Mouse (Mus musculus) testis, postnatal 10 days (tissue): Measurements from ENCODE around the gene Il10ra.

Source experiments
- DNase-seq: peaks from one replicate; pipeline ENCODE4 v3.0.0; 2021; ENCODE audit warnings: low spot score

Il10ra gene

DNA sequence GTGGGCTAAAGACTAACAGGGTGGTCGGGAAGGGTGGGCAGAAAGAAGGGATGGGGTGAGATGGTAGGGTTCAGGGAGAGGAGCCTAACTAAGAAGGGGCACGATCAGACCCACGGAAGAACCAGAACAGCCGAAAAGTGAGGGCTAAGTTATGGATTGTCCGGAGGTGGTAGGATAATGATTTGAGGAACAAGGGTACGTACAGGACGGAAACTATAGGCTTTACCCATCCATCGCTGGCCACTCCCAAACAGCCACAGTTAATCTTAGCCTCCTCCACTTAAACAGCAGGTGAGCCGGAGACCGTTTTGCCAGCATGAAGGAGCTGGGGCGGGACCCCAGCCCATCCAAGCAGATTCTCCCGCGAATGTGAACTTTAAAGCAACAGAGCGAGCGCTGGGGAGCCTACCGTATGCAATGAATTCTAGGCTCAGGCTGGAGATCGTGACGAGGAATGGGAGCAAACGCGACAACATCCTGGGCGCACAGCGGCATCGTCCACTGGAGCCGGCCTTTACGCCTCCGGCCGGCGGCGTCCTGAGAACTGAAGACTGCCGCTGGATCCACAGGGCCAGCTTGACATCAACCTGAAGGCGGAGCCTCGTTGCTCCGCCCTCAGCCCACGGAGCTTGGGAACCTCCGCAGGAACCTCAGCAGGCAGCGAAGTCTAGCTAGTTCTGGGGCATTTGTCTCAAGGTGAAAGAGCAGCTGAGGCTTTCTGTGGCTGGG is at the start of gene Il10ra:
TSS of gene Il10ra (minus strand) at position 553 of the 729 bp plus-strand sequence.
- DNase-seq = peak; percentile 76

DNA sequence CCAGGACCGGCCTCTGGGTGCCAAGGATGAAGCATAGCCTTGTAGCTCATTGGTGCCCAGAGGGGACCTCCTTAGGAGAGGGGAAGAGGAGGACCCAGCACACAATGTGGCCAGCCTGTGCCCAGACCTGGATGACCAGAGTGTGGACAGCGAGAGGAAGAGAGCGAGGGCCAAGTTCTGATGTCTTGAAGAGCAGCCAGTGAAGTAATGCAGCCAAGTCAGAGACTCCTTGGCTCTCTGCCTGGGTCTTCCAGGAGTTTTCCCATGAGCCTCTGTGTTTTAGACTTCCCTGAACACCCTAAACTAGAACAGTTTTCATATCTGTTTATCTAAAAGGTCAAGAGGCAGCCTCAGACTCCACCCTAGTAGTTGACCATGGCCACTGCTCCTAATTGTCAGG is 48.7 kb upstream of the Il10ra start:
- no peak for DNase-seq

DNA sequence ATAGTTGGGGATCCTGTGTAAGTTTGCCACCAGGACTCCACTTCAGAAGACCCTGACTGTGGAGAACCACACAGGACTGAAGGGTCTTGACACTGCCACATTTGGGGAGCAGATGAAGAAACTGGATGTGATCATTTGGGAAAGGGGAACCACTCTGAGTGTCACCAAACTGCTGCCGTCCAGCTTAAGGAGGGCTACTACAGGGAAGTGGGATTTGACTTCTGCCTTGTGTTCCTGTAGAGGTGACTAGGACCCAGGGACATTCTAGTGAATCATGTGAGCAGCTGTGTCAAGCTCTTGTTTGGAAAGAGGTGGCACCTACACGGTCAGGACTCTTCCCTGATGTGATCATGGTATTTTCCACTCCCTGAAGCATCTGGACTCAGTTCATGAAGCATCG is 45.0 kb upstream of the Il10ra start:
- DNase-seq = no peak

DNA sequence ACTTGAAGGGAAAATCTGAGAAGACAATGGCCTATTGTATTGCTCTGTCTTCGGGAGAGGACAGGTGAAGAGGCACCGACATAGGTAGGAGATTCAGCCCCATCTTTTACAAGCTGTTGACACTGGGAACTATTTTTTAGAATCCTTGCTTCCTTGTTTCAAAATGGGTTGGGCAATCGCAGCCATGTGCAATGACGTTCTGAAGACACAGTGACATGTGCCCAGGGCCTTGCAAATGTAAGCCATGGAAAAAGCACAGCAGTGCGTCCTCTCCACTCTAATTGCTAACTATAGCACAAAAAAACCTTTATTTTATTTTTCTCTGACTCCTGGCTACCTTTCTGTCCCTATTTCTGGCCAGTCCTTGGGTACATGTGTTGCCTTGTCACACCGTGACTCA is 42.9 kb upstream of the Il10ra start:
- DNase-seq = no peak

DNA sequence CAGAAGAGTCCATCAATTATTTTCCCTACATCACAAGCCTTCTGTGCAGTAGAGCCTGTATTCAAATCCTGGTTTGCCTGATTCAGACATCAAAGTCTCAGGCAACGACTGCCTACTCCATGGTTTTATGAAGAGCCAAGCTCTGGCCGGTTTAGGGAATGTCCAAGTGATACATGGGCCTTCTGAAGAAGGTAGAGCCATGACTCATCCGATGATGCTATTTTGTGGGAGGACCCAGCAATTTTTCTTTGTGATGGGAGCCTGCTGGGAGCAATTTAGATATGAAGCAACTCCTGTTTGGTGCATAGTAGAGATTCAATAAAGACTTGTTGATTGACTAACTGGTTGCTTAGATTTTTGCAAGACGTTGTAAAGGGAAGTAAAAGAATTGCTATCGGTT is 39.6 kb upstream of the Il10ra start:
- DNase-seq = no peak

DNA sequence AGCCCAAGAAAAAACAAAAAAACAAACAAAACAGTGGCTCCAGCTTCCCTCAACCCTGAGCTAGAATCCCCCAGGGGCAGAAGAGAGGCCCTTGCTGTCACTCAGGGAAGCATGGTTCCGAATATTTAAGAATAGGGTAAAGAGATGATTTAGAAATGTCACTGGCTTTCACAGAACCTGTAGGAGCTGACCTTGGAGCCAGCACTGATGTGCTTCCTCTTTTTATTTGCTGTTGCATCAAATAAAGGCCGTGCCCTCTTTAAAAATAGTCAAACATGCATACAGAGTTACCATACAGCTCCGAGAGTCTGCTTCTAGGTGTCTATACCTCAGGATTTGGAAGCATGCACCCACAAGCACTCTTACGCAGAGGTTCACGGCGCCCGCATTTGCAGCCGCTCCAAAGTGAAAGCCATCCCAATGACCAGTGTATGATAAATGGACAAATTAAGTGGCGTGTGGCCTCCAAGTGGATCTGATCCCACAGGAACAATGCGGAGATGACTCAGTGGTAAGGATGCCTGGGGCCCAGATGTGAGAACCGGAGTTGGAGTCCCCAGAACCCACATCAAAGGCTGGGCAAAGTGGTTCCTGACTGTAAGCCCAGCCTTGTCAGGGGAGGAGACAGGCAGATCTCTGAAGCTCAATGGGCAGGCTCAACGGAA is 37.9 kb upstream of the Il10ra start:
- no peak for DNase-seq

DNA sequence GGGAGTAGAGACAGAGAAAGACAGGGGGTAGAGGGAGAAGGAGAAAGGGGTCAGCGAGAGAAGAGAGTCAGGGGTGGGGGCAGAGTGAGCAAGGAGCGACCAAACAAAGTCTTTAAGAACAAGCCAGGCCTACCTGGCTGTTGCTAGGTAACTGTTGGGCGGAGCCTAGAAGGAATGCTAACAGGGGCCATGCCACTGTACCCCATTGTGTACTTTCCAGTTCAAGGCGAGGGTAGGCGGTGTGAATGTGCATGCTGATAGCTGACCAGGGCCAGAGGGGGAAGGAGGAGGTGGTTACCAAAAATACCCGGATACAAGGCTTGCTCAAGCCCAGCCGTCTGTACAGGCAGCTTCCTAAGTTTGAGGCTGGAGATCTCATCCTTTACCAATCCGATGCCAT is 32.8 kb upstream of the Il10ra start:
- DNase-seq = no peak

DNA sequence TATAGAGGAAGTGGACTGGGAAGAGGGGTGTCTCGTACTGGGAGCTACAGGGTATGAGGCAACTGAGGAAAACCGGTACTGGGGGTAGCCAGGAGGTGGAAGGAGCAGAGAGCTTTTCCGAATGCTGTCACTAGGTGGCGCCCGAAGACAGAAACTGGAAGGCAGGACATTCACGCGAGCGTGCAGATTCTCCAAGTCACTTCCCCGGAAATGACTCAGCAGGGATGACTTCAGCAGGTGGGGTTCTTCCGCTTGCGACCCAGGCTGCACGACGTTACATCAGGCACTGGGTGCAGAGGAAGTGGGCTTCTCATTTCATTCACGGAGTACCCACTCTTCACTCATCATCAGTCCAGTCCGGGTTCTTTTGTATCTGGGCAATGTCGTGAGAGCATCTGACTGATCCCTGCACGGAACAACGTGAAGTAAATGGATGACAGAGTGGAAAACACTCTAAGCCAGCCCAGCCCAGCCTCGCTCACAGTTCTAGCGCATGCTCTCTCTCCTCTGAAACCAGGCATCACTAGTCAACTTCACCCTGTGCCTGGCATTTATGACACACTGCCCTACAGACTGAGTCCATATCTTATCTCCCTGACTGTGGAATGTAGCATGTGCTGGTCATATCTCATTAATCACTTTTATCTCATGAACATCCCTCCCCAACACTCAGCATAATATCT is 31.6 kb upstream of the Il10ra start:
- DNase-seq = peak; percentile 97

DNA sequence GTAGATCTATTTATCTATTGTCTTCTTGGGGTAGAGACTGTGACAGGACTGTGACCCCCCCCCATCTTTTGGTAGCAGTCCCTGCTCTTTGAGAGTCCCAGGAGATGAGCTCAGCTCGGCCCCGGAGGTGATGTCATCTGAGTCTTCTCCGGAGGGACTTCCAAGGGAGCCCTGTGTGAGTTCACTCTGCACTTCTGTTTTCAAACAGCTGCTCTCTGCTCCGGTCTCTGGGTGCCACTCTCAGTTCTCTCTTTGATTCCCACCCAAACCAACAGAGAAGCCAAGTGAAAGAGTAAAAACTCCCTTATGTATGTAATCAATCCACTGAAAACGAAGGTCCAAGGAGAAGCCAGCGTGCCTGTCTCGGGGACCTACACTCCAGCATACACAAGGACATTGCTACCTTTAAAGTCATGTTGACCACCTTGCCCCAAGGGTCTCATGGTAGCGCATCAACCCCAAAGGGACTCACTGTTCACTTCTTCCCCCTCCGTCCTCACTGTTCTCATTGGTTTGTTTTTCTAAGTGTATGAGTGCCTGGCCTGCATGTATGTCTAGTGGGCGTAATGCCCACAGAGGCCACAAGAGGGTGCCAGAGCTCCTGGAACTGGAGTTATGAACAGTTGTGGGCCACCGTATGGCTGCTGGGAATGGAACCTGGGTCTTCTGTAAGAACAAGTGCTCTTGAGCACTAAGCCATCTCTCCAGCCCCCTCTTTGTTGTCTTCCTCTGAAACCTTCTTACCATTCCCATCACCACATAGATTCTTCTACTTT is 30.5 kb upstream of the Il10ra start:
- peak; percentile 61 for DNase-seq

DNA sequence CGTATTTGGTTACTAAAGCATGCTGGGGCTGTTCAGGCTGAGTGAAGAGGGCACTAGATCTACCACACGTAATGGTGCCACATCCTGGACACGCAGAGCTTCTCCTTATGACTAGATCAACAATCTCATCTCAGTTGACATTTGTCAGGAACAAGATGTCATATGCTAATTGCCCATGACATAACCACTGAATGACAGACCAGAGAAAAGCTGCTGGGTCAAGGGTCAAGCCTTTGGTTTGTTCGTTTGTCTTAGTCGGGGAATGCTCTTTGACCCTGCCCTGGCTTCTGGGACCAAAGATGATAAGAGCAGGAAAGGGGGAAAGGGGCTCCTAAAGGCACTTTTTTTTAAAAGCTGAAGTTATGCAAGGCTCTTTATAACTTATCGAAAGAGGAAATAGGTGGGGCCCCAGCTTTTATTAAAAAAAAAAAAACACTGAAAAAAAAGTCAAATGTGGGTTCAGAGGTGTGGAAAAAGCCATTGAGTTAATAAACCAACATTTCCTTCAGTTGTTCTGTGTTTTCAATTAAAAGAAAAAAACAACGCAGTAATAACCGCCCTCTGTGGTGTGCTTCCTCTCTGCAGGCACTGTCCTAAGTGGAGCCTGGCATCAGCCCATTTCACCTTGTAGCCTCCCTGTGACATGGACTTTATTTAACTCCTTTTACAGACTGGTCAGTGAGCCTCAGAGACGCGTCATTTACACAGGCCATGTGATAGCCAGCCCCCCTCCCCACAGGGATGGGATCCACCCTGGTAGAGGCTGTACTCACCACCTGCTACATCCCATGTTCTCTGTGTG is 25.5 kb upstream of the Il10ra start:
- no peak for DNase-seq

DNA sequence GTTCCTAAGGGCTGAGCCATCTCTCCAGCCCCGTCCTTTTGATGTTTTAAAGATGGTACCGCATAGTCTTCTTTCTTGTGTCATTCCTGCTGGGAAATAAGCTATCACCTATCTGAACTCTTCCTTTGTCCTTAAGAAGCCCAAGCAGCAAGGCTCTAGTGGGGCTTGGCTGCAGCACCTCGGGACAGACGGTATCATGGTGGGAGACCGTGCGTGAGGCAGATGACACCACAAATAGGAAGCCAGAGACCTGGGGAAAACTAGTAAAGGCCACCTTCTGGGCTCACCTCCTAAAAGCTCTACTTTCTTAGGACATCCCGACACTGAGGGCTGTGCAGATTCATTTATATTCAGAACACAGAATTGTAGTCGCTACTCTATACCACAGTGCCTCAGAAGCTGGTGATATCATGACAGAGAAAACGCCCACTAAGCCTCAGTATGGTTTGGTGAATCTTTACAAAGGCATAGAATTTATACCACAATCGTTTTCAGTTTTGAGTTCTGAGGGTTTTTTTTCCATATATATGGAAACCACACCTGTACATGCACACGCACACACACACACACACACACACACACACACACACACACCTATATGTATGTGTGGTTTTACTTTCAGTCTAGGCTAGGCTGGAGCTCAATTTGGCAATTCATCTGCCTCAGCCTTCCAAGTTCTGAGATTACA is 22.7 kb upstream of the Il10ra start:
- no peak for DNase-seq

DNA sequence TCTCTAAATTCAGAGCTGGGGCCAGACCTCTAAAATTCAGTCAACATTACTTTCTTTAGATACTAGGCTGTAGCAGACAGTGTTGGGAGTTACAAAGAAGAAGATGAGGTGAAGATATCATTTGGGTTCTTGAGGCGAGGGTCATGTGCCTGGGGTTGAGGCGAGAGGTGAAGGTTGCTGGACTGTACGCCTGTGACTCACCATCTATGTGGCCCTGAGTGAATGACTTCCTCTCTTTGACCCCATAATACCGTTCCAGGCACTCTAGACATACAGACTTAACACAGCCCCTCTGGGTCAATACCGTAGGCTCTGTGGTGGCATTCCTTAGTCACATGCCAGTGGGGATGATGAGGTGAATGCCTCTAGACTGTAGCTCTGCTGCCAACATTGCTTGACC is 13.5 kb upstream of the Il10ra start:
- DNase-seq = no peak

DNA sequence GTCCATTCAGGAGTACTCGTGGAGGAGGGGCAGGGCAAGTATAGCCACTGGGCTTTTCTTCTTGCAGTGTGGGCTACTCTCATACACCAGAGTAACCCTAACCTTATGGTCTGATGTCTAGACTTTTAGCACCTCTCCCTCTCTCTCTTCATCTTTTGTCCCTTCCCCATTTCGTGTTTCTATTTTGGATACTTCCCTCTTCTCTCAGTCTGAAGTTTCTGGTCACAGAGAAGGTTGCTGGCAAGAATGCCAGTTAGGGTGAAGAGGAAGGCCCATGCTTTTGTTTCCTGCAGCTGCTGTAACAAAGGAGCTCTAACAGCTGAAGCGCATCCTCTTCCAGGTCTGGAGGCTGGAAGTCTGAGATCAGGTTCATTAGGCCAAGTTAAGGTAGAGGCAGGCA is 11.9 kb upstream of the Il10ra start:
- no peak for DNase-seq

DNA sequence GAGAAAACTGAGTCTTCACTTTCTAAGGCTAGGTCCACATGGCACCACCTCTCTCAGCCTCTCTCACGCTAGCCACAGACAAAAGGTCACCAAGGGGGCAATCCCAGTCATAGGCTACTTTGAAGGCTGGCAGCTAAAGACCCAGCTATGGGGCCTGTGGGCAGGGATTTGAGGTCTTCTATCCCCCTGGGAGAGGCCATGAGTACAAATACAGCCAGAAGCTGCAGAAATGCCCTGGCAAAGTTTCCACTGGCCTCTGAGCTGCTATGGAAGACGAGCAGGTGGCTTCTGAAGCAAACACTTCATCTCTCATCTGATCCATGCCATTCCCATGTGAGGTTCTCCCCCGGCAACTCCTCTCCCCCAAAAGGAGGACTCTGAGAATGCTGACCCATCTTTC is 11.1 kb upstream of the Il10ra start:
- DNase-seq = no peak

DNA sequence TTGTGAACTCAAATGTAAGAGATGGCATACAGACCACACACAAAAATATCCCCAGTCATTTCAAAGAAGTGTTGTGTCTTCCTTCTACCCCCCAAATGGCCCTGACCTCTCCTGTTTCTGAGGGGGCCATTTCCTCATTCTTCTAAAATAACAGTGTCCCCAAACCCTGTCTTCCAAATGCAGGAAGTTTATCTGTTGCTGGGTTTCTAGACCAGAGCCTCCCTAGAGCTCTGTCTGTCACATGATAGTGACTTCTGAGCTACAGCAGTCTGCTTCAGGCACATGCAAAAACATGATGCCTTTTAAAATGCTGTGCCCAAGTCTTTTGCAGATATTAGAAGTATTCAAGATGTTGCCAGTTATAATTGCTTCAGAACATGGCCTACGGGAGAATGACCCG is 5.7 kb upstream of the Il10ra start:
- DNase-seq = no peak

DNA sequence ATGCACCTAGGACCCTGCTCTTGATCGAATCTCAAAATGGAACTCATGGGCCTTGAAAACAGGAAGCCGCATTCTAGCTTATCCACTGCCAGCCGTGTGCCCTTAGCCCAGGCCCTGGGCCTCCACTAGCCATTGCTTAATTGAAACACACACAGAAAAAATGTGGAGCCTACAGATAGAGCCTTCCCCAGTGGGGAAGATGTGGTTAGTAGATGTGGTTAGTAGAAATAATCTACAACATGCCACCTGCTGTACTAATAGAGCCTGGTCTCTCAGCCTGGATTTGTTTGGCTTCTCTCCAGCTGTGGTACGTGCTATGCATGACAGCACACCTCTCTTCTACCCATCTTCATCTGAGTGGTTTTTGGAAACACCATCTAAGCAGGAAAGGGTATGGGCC is 5.3 kb upstream of the Il10ra start:
- no peak for DNase-seq

DNA sequence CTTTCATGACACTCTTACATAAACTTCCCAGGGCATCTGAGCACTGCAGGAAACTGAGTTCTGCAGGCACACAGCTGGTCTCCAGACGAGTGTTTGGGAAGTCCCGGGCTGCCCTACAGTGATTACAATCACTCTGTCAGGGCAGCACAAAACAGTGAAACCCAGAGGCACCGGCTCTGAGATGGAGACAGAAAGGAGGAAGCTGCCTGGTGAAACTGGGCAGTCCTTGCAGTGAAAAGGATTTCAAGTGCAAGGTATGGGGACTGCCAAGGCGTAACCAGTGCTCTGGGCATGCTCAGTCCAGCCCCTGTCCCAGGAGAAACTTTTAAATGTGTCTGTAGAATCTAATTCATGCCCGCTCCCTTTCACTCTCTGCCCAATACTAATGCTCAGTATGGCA is 3.3 kb upstream of the Il10ra start:
- DNase-seq = no peak

DNA sequence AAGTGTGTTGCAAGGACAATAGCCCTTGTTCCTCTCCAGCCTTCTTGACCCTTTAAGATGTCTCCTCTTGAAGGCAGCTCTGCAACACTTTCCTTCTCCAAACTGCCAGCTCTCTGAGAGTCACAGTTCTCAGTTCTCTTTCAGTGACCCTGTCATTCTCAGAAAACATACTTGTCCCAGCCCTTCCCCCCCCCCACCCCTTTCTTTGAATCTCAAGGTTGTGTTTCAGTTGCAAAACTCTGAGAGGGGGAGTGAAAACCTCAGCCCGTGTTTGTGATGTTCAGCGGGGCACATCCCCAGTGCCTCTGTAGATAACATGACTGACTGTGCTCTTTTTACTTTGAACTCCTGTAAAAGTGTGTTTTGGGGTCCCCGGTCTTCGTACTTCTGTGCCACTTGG is 870 bp downstream of the Il10ra start:
- DNase-seq = no peak

DNA sequence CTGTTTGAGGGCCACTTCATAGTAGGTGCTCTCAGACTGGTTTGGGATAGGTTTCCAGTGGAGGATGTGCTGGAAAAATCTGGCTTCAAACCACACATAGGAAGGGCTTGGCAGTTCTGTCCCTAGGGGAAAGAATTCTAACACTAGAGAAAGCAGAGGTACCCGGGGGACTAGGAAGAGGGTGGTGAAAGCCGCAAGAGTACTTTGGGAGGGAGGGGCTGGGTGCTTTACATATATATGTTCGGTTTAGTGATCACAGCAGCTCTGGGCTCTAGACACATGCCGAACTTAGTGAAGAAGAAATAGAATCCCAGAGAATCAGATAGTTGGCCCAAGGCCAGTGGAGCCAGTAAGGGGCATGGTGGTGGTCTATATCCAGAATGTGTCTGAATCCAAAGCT is 1.9 kb downstream of the Il10ra start:
- no peak for DNase-seq

DNA sequence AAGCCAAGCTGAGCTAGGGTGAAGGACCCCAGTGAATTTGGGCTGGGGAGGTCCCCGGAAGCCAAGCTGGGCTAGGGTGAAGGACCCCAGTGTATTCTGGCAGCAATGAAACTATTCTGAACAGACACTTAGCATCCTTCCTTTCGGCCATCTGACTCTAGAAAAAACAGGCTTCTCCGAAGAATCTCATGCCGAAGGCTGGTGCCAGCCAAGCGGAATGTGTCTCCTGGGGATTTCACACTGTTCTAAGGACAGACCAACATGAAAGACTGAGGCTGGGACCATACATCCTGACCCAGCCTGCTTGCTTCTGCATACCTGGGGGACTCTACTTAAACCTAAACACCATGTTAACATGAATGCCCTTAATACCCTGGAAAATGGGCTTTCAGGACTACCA is 7.1 kb downstream of the Il10ra start:
- DNase-seq = no peak

DNA sequence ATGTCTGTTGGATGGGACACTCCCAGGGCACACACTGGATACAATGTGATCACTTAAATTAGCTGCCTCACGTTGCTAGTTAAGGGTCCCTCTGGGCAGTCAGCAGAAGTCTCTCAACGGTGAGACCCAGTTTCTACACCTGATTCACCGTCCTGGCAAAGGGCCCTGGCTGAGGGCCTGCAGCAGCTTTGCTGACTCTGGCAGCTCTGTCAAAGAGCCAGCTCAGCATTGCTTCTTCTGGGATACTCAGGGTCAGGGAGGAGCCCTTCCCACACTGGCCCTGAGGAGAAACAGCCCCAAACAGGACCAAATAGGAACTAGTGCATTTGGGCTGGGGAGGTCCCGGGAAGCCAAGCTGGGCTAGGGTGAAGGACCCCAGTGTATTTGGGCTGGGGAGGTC is 7.5 kb downstream of the Il10ra start:
- DNase-seq = peak; percentile 81
